Mouse (Mus musculus) midbrain, embryonic 16.5 days (tissue): ENCODE results near the gene Mtcp1. TPM values are rescaled to one million over a fixed set of nuclear protein-coding genes. Genes with fewer than 3 reads are reported as not detected.

Experiments used
- ATAC-seq: fragments of 200-750 bp; cut with Nextera tagmentation; 2 replicates; pipeline ENCODE4 v1.8.0; 2017; ENCODE audit warnings: moderate TSS enrichment
- H3K27ac ChIP-seq: fragments of 300-500 bp; sonication (generic); 2 replicates; pipeline ENCODE4 v1.5.1; 2014; ENCODE audit warnings: mild to moderate bottlenecking, low read length, mixed read lengths
- H3K27me3 ChIP-seq: fragments of 300-500 bp; sonication (generic); 2 replicates; pipeline ENCODE4 v1.6.1; 2014; ENCODE audit warnings: low read depth, low read length, mixed read lengths; ENCODE audit not compliant: control insufficient read depth, insufficient read depth
- H3K36me3 ChIP-seq: fragments of 300-500 bp; sonication (generic); 2 replicates; pipeline ENCODE4 v1.6.1; 2014; ENCODE audit warnings: mild to moderate bottlenecking, low read length, moderate library complexity, mixed read lengths; ENCODE audit not compliant: control insufficient read depth, insufficient read depth
- H3K4me1 ChIP-seq: fragments of 300-500 bp; sonication (generic); 2 replicates; pipeline ENCODE4 v1.6.1; 2014; ENCODE audit warnings: mild to moderate bottlenecking, low read length, mixed read lengths; ENCODE audit not compliant: control insufficient read depth, insufficient read depth
- H3K4me2 ChIP-seq: fragments of 300-500 bp; sonication (generic); 2 replicates; pipeline ENCODE4 v1.6.1; 2014; ENCODE audit warnings: mild to moderate bottlenecking, low read length, mixed read lengths
- H3K4me3 ChIP-seq: fragments of 300-500 bp; sonication (generic); 2 replicates; pipeline ENCODE4 v1.5.1; 2014; ENCODE audit warnings: low read depth, mild to moderate bottlenecking, low read length, moderate library complexity, mixed read lengths
- H3K9ac ChIP-seq: fragments of 300-500 bp; sonication (generic); 2 replicates; pipeline ENCODE4 v1.6.1; 2014; ENCODE audit warnings: low read depth, low read length, mixed read lengths
- H3K9me3 ChIP-seq: fragments of 300-500 bp; sonication (generic); replicated peaks from 2 replicates; pipeline ENCODE4 v1.6.1; 2014; ENCODE audit warnings: mild to moderate bottlenecking, low read length, mixed read lengths; ENCODE audit not compliant: control insufficient read depth, poor library complexity, severe bottlenecking
- WGBS: fragments of 180-500 bp; shearing (Covaris S2); extraction: QIAGEN DNeasy Blood & Tissue Kit; methylation state at CpG from one replicate; pipeline ENCODE4 v1.1.7; 2014; 5-methylcytosine and 5-hydroxymethylcytosine counted together
- polyA plus RNA-seq: library from polyadenylated mRNA; unstranded; fragments of >200 nt; fragmentation: Nextera tagmentation; extraction: Ambion mirVana; gene quantifications from 2 replicates; pipeline ENCODE4 v1.2.1, GENCODE M21; 2015

Mtcp1 gene
- polyA plus RNA-seq: 7.3 and 7.5 TPM in 2 replicates

GRCm38 (mm10) chrX:75415936-75416785 is at the start of gene Mtcp1, which contains the start of the genes Cmc4 and Brcc3:
Mtcp1 (minus strand) TSS chrX:75416588.
Cmc4 (minus strand) TSS chrX:75416584.
Brcc3 (plus strand) TSS chrX:75416628.
- Histone ChIP-seq H3K36me3 (no peaks in the 10 kb centered on the region), H3K4me1 (peaks cover 2% of the 10 kb centered on the region; the same call in 1 of the 2 replicates), H3K4me2 (peak within 1 kb of the TSS; percentile 56), H3K27ac (peak within 1 kb of the TSS; percentile 88), H3K9ac (peak within 1 kb of the TSS; percentile 73), H3K4me3 (peak within 1 kb of the TSS; percentile 53), H3K9me3 (no peaks in the 10 kb centered on the region), H3K27me3 (no peaks in the 10 kb centered on the region)
- peak; percentile 100 for ATAC-seq
- 16% methylated on average over 48 of the region's 52 CpGs for WGBS

GRCm38 (mm10) chrX:75454597-75454996 is 38.2 kb upstream of the Mtcp1 start:
- H3K27ac ChIP-seq: no peak overlapping the region
- WGBS: 83% methylated on average over 1 of the region's 1 CpGs
- peaks cover 3% of the 10 kb centered on the region; the same call in 1 of the 2 replicates for H3K9me3 ChIP-seq
- peaks cover 18% of the 10 kb centered on the region for H3K36me3 ChIP-seq
- no peaks in the 10 kb centered on the region for H3K27me3 ChIP-seq
- ATAC-seq: no peak
- H3K4me3 ChIP-seq: no peak overlapping the region
- no peaks in the 10 kb centered on the region for H3K4me1 ChIP-seq
- H3K4me2 ChIP-seq: no peak overlapping the region
- H3K9ac ChIP-seq: no peak overlapping the region

- Histone ChIP-seq H3K4me3 (no peak overlapping the region), H3K36me3 (no peaks in the 10 kb centered on the region), H3K27ac (no peak overlapping the region), H3K27me3 (no peaks in the 10 kb centered on the region), H3K4me1 (no peaks in the 10 kb centered on the region), H3K9ac (no peak overlapping the region), H3K4me2 (no peak overlapping the region), H3K9me3 (no peaks in the 10 kb centered on the region)
- 90% methylated on average over 1 of the region's 1 CpGs for WGBS
- no peak for ATAC-seq
These were observed 6.7 kb downstream of the Mtcp1 start for GRCm38 (mm10) chrX:75409711-75410110.

- Histone ChIP-seq H3K27ac (no peak overlapping the region), H3K9me3 (no peaks in the 10 kb centered on the region), H3K36me3 (no peaks in the 10 kb centered on the region), H3K9ac (no peak overlapping the region), H3K4me1 (no peaks in the 10 kb centered on the region), H3K4me2 (no peak overlapping the region), H3K27me3 (no peaks in the 10 kb centered on the region), H3K4me3 (no peak overlapping the region)
- ATAC-seq: no peak
These were observed 13.0 kb downstream of the Mtcp1 start for GRCm38 (mm10) chrX:75403350-75403749.

- no peaks in the 10 kb centered on the region for H3K27me3 ChIP-seq
- H3K4me2 ChIP-seq: no peak overlapping the region
- no peak for ATAC-seq
- H3K9ac ChIP-seq: no peak overlapping the region
- whole genome bisulfite sequencing: 75% methylated on average over 2 of the region's 2 CpGs
- no peak overlapping the region for H3K27ac ChIP-seq
- H3K4me3 ChIP-seq: no peak overlapping the region
- no peaks in the 10 kb centered on the region for H3K9me3 ChIP-seq
- no peaks in the 10 kb centered on the region for H3K4me1 ChIP-seq
- no peaks in the 10 kb centered on the region for H3K36me3 ChIP-seq
These were observed 13.7 kb downstream of the Mtcp1 start for GRCm38 (mm10) chrX:75402668-75403067.

- no peaks in the 10 kb centered on the region for H3K9me3 ChIP-seq
- no peak for ATAC-seq
- 92% methylated on average over 1 of the region's 1 CpGs for WGBS
- no peak overlapping the region for H3K27ac ChIP-seq
- H3K4me3 ChIP-seq: no peak overlapping the region
- no peaks in the 10 kb centered on the region for H3K27me3 ChIP-seq
- no peaks in the 10 kb centered on the region for H3K36me3 ChIP-seq
- H3K9ac ChIP-seq: no peak overlapping the region
- no peak overlapping the region for H3K4me2 ChIP-seq
- no peaks in the 10 kb centered on the region for H3K4me1 ChIP-seq
These were observed 16.9 kb downstream of the Mtcp1 start for GRCm38 (mm10) chrX:75399471-75399870.

- Histone ChIP-seq H3K4me2 (peak within 1 kb of the TSS; percentile 52), H3K4me1 (no peaks in the 10 kb centered on the region), H3K4me3 (peak within 1 kb of the TSS; percentile 54), H3K27ac (peak within 1 kb of the TSS; percentile 76), H3K9ac (peak within 1 kb of the TSS; percentile 68), H3K9me3 (no peaks in the 10 kb centered on the region), H3K36me3 (no peaks in the 10 kb centered on the region), H3K27me3 (no peaks in the 10 kb centered on the region)
- peak; percentile 99 for ATAC-seq
- 16% methylated on average over 21 of the region's 25 CpGs for WGBS
These were observed 34.1 kb downstream of the Mtcp1 start, which contains the start of the genes Fundc2 and F8 for GRCm38 (mm10) chrX:75382195-75382771. Fundc2 (plus strand) TSS chrX:75382399. F8 (minus strand) TSS chrX:75382615.

- H3K27me3 ChIP-seq: no peaks in the 10 kb centered on the region
- H3K9ac ChIP-seq: peak overlapping the region; percentile 68; the same call in 1 of the 2 replicates
- H3K9me3 ChIP-seq: no peaks in the 10 kb centered on the region
- H3K4me2 ChIP-seq: peak overlapping the region; percentile 52; the same call in 1 of the 2 replicates
- H3K27ac ChIP-seq: no peak overlapping the region
- no peaks in the 10 kb centered on the region for H3K4me1 ChIP-seq
- H3K36me3 ChIP-seq: no peaks in the 10 kb centered on the region
- H3K4me3 ChIP-seq: peak overlapping the region; percentile 54
- 72% methylated on average over 5 of the region's 5 CpGs for WGBS
- ATAC-seq: peak; percentile 46; the same call in 1 of the 2 replicates
These were observed 34.7 kb downstream of the Mtcp1 start for GRCm38 (mm10) chrX:75381699-75382098.

GRCm38 (mm10) chrX:75381176-75381575 is 35.2 kb downstream of the Mtcp1 start:
- Histone ChIP-seq H3K4me3 (no peak overlapping the region), H3K4me2 (no peak overlapping the region), H3K9ac (no peak overlapping the region), H3K9me3 (no peaks in the 10 kb centered on the region), H3K4me1 (no peaks in the 10 kb centered on the region), H3K27ac (no peak overlapping the region), H3K27me3 (no peaks in the 10 kb centered on the region), H3K36me3 (no peaks in the 10 kb centered on the region)
- 87% methylated on average over 1 of the region's 1 CpGs for WGBS
- ATAC-seq: no peak
